17 mouse cellular contexts compared by ENCODE assay signal in the genomic region with DNA sequence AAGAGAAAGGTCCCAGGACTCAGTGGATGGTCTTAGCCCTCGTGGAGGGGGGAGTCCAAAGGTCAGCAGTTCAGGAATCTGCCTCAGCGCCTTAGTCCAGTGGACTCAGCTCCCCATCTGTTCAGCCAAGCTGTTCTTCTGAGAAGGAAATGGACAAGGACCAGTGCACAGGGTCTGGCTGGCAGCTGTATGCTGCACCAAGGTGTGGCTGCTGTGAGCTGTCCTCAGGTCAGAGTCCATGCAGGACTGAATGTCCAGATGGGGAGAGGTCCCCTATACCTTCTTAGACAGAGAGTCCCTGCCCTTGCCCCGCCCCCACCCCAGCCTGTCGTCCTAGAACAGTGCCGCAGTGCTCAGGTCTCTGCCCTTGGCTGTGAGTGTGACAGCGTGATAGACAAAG. TPM values are rescaled to one million over a fixed set of nuclear protein-coding genes. Genes with fewer than 3 reads are reported as not detected.
DNase-seq lines count a peak whose midpoint lies in the region; ATAC-seq lines count a peak whose summit lies in the region.
"Had no signal": no experiment of that assay in that cellular context is flagged by ENCODE, and none has a peak within 500 bp of the region (broad histone marks: within the 10 kb centered on the region; RNA-seq: fewer than 3 reads in every experiment).

No protein-coding gene starts in this region.

- no peak overlapping the region for H3K4me3 ChIP-seq in embryonic facial prominence, embryonic 10.5 days
- H3K4me3 ChIP-seq in embryonic facial prominence, embryonic 11.5 days (ENCODE audit: low read depth, low read length) = no peak overlapping the region
- H3K4me3 ChIP-seq: embryonic facial prominence, embryonic 15.5 days; forebrain, embryonic 13.5 days; hindbrain, embryonic 12.5 days; limb, embryonic 13.5 days; lung, embryonic 15.5 days; neural tube, embryonic 13.5 days had no signal

- no peaks in the 10 kb centered on the region; the same call in 1 of the 2 replicates for H3K36me3 ChIP-seq in embryonic facial prominence, embryonic 10.5 days (replicated peaks)
- H3K36me3 ChIP-seq in embryonic facial prominence, embryonic 11.5 days (replicated peaks; ENCODE audit: control insufficient read depth, insufficient read depth, low read depth, low read length) = no peaks in the 10 kb centered on the region
- H3K36me3 ChIP-seq: embryonic facial prominence, embryonic 15.5 days; hindbrain, embryonic 12.5 days; limb, embryonic 13.5 days; lung, embryonic 15.5 days; neural tube, embryonic 13.5 days had no signal

- H3K9ac ChIP-seq in embryonic facial prominence, embryonic 11.5 days (replicated peaks; ENCODE audit: low read length) = no peak overlapping the region
- H3K9ac ChIP-seq: embryonic facial prominence, embryonic 15.5 days; forebrain, embryonic 13.5 days; hindbrain, embryonic 12.5 days; lung, embryonic 15.5 days; neural tube, embryonic 13.5 days had no signal

- H3K27ac ChIP-seq in embryonic facial prominence, embryonic 10.5 days (replicated peaks) = 0 out of 2 replicates have a peak overlapping the region, but pooled peaks have one; percentile 7
- H3K27ac ChIP-seq in embryonic facial prominence, embryonic 11.5 days (replicated peaks; ENCODE audit: low read depth, low read length) = no peak overlapping the region
- H3K27ac ChIP-seq: embryonic facial prominence, embryonic 15.5 days; forebrain, embryonic 13.5 days; hindbrain, embryonic 12.5 days; limb, embryonic 13.5 days; lung, embryonic 15.5 days; neural tube, embryonic 13.5 days had no signal

- no peak overlapping the region for H3K4me2 ChIP-seq in embryonic facial prominence, embryonic 11.5 days (ENCODE audit: low read depth, low read length)
- H3K4me2 ChIP-seq: embryonic facial prominence, embryonic 15.5 days; forebrain, embryonic 13.5 days; hindbrain, embryonic 12.5 days; limb, embryonic 13.5 days; lung, embryonic 15.5 days; neural tube, embryonic 13.5 days had no signal

- 46% methylated on average over 6 of the region's 6 CpGs for WGBS in embryonic facial prominence, embryonic 10.5 days
- 42% methylated on average over 6 of the region's 6 CpGs for WGBS in embryonic facial prominence, embryonic 11.5 days

- peaks cover 46% of the 10 kb centered on the region for H3K4me1 ChIP-seq in embryonic facial prominence, embryonic 10.5 days
- no peaks in the 10 kb centered on the region for H3K4me1 ChIP-seq in embryonic facial prominence, embryonic 11.5 days (ENCODE audit: control insufficient read depth, insufficient read depth, low read length)

- DNase-seq in embryonic facial prominence, embryonic 10.5 days (ENCODE audit: low spot score) = no peak
- no peak for DNase-seq in embryonic facial prominence, embryonic 11.5 days (ENCODE audit: low spot score)
- peak; percentile 95 for DNase-seq in kidney, adult 9 months
- DNase-seq in kidney, postnatal 4 days = peak; percentile 52 to 76
- DNase-seq in embryo, embryonic 10.5 days (ENCODE audit: low spot score) = no peak
- no peak for DNase-seq in lung, postnatal 10 days
- DNase-seq in urinary bladder, postnatal 25 days (ENCODE audit: low spot score) = no peak
- DNase-seq: adrenal gland, postnatal 10 days; cerebellum, adult 2 months; heart, adult 11 months; retina, postnatal 1 day had no signal

- no peaks in the 10 kb centered on the region for H3K9me3 ChIP-seq in embryonic facial prominence, embryonic 10.5 days
- no peaks in the 10 kb centered on the region for H3K9me3 ChIP-seq in embryonic facial prominence, embryonic 11.5 days (replicated peaks; ENCODE audit: control insufficient read depth, low read length)
- H3K9me3 ChIP-seq: embryonic facial prominence, embryonic 15.5 days; forebrain, embryonic 13.5 days; hindbrain, embryonic 12.5 days; limb, embryonic 13.5 days; lung, embryonic 15.5 days; neural tube, embryonic 13.5 days had no signal

- H3K27me3 ChIP-seq in embryonic facial prominence, embryonic 10.5 days (replicated peaks; ENCODE audit: low read depth, poor library complexity, severe bottlenecking) = peaks cover 43% of the 10 kb centered on the region
- H3K27me3 ChIP-seq in embryonic facial prominence, embryonic 11.5 days (ENCODE audit: control insufficient read depth, insufficient read depth, low read length) = no peaks in the 10 kb centered on the region
- H3K27me3 ChIP-seq: embryonic facial prominence, embryonic 15.5 days had no signal

- 0 out of 2 replicates have a peak, but pooled peaks have one; percentile 16 for ATAC-seq in embryonic facial prominence, embryonic 11.5 days (replicated peaks; ENCODE audit: insufficient number of reproducible peaks, low FRiP score, low TSS enrichment, low read depth)
- ATAC-seq: forebrain, embryonic 13.5 days had no signal

RNA-seq across cellular contexts. Expression of a gene that starts 14.5 kb away (rescaled TPM):
- polyA plus RNA-seq in embryonic facial prominence, embryonic 10.5 days (2016; fragmentation: Nextera tagmentation; extraction: Ambion mirVana) = 275 and 276 TPM in 2 replicates
- 217 and 252 TPM in 2 replicates for polyA plus RNA-seq in embryonic facial prominence, embryonic 11.5 days (2014; fragmentation: Nextera tagmentation; extraction: Ambion mirVana)

RNA-seq across cellular contexts. Expression of a gene that starts 25.8 kb away (rescaled TPM):
- 867 and 877 TPM in 2 replicates for polyA plus RNA-seq in embryonic facial prominence, embryonic 10.5 days (2016; fragmentation: Nextera tagmentation; extraction: Ambion mirVana)
- polyA plus RNA-seq in embryonic facial prominence, embryonic 11.5 days (2014; fragmentation: Nextera tagmentation; extraction: Ambion mirVana) = 741 and 769 TPM in 2 replicates

RNA-seq across cellular contexts. Expression of a gene that starts 49.3 kb away (rescaled TPM):
- 93.2 and 94.4 TPM in 2 replicates for polyA plus RNA-seq in embryonic facial prominence, embryonic 10.5 days (2016; fragmentation: Nextera tagmentation; extraction: Ambion mirVana)
- polyA plus RNA-seq in embryonic facial prominence, embryonic 11.5 days (2014; fragmentation: Nextera tagmentation; extraction: Ambion mirVana) = 82.9 and 88.0 TPM in 2 replicates

Comparison
In these comparisons a context has a peak if more than half of its experiments do, and no peak if none do; other contexts are left out.
1. DNase-seq: peak in kidney, adult 9 months (single experiment) and kidney, postnatal 4 days (2 of 2); none in embryonic facial prominence, embryonic 10.5 days (single experiment), embryonic facial prominence, embryonic 11.5 days (single experiment), embryo, embryonic 10.5 days (single experiment), lung, postnatal 10 days (single experiment) and urinary bladder, postnatal 25 days (single experiment).